Mouse (Mus musculus): Measurements from ENCODE around the gene Sipa1l1. TPM values are rescaled to one million over a fixed set of nuclear protein-coding genes. Genes with fewer than 3 reads are reported as not detected.

Gene Sipa1l1
- polyA plus RNA-seq, 1 experiment from 2014 or later, result 34.0 TPM

DNA sequence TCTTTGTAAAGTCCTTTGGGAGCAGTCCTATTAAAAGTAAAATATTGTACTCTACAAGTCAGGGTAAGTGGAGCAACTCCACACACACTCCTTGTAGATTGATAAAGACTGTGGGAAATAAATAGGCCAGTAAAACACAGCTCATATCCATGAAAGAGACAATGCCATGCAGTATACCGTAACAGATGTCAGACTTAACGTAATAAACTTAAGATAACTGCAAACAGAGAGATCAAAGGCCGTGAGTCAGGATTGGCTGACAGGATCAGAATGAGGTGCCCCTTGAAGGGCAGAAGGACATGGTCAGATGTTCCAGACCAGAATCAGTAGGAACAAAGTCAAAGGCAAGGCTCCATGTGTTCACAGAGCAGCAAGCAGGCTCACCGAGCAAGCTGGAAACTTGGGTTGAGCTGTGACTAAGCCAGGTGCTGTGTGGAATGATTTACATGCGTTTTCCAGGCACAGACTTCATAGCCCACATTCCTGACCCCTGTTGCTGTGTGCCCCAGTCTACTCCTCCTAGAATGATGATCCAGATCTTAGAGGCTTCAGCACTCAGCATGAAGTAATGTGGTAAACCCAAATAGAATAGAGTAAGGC lies 196.3 kb downstream of the Sipa1l1 start:
- peaks cover 19% of the 10 kb centered on the region; the same call in 1 of the 2 replicates for H3K36me3 ChIP-seq (replicated peaks)
- H3K4me1 ChIP-seq, result 0 out of 2 replicates have a peak, but pooled peaks cover 4% of the 10 kb centered on the region
- WGBS, result 82% methylated on average over 5 of the region's 5 CpGs
- no peaks in the 10 kb centered on the region for H3K9me3 ChIP-seq
- no peak for DNase-seq (ENCODE audit: low spot score)
- no peak overlapping the region for H3K27ac ChIP-seq (replicated peaks)
- H3K4me3 ChIP-seq, result no peak overlapping the region
- no peaks in the 10 kb centered on the region for H3K27me3 ChIP-seq (replicated peaks; ENCODE audit: low read depth, poor library complexity, severe bottlenecking)

- 0 out of 2 replicates have a peak, but pooled peaks cover 6% of the 10 kb centered on the region for H3K4me1 ChIP-seq
- 94% methylated on average over 6 of the region's 6 CpGs for WGBS
These were observed 197.6 kb downstream of the Sipa1l1 start for GRCm38 (mm10) chr12:82366754-82367153.

GRCm38 (mm10) chr12:82367345-82367744 lies 198.2 kb downstream of the Sipa1l1 start:
- peaks cover 15% of the 10 kb centered on the region; the same call in 1 of the 2 replicates for H3K36me3 ChIP-seq (replicated peaks)
- no peak overlapping the region for H3K4me3 ChIP-seq
- 0 out of 2 replicates have a peak, but pooled peaks cover 6% of the 10 kb centered on the region for H3K4me1 ChIP-seq
- no peaks in the 10 kb centered on the region for H3K27me3 ChIP-seq (replicated peaks; ENCODE audit: low read depth, poor library complexity, severe bottlenecking)
- WGBS, result 96% methylated on average over 2 of the region's 2 CpGs
- no peaks in the 10 kb centered on the region for H3K9me3 ChIP-seq
- DNase-seq (ENCODE audit: low spot score), result no peak
- no peak overlapping the region for H3K27ac ChIP-seq (replicated peaks)

More at GRCm38 (mm10) chr12:82366754-82367153, 197.6 kb downstream of the Sipa1l1 start:
- Histone ChIP-seq H3K9me3 (no peaks in the 10 kb centered on the region), H3K27me3 (replicated peaks; ENCODE audit: low read depth, poor library complexity, severe bottlenecking) (no peaks in the 10 kb centered on the region), H3K27ac (replicated peaks) (no peak overlapping the region), H3K4me3 (no peak overlapping the region), H3K36me3 (replicated peaks) (peaks cover 13% of the 10 kb centered on the region; the same call in 1 of the 2 replicates)
- no peak for DNase-seq (ENCODE audit: low spot score)

GRCm38 (mm10) chr12:82367986-82368385 lies 198.9 kb downstream of the Sipa1l1 start:
- no peaks in the 10 kb centered on the region for H3K27me3 ChIP-seq (replicated peaks; ENCODE audit: low read depth, poor library complexity, severe bottlenecking)
- H3K4me1 ChIP-seq, result 0 out of 2 replicates have a peak, but pooled peaks cover 6% of the 10 kb centered on the region
- 91% methylated on average over 3 of the region's 3 CpGs for WGBS
- H3K9me3 ChIP-seq, result no peaks in the 10 kb centered on the region
- no peak for DNase-seq (ENCODE audit: low spot score)
- H3K4me3 ChIP-seq, result no peak overlapping the region
- H3K36me3 ChIP-seq (replicated peaks), result peaks cover 11% of the 10 kb centered on the region; the same call in 1 of the 2 replicates
- H3K27ac ChIP-seq (replicated peaks), result no peak overlapping the region

DNA sequence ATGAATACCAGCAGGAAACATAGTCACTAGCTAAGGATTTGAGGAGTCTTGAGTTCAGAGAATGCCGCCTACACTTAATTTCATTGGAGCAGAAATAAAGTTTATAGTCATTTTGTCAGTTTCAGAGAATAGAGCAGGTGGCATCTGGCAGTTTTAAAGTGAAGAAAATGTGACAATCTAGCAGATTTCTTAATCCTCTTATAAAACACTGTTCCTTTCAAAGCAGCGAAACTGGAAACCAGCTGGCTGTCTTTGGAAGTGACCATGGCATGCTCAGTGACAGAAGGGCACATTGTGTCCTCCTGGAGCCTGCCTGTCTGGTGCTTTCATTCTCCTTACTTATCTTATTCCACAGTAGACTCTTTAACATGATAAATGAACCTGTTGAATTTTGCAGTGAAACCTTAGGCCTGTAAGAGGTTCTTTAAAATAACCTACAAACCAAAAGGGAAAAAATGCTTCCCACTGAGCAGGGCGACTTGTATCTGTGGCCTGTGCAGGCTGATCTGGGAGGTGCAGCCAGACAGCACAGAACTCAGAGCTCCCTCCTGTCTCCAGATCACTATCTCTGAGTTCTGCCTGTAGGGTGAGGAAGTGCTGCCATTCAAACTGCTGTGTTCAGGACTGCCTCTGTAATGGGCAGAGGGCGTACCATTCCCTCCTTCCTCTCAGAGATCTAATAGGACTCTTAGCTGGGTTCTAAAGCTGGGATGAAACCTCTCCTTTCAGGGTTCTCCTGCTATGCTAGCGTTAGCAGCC lies 200.5 kb downstream of the Sipa1l1 start:
- Histone ChIP-seq H3K27ac (replicated peaks) (no peak overlapping the region), H3K9me3 (no peaks in the 10 kb centered on the region), H3K36me3 (replicated peaks) (peaks cover 15% of the 10 kb centered on the region), H3K4me1 (0 out of 2 replicates have a peak, but pooled peaks cover 6% of the 10 kb centered on the region), H3K4me3 (no peak overlapping the region), H3K27me3 (replicated peaks; ENCODE audit: low read depth, poor library complexity, severe bottlenecking) (no peaks in the 10 kb centered on the region)
- 63% methylated on average over 5 of the region's 5 CpGs for WGBS
- DNase-seq (ENCODE audit: low spot score), result no peak

DNA sequence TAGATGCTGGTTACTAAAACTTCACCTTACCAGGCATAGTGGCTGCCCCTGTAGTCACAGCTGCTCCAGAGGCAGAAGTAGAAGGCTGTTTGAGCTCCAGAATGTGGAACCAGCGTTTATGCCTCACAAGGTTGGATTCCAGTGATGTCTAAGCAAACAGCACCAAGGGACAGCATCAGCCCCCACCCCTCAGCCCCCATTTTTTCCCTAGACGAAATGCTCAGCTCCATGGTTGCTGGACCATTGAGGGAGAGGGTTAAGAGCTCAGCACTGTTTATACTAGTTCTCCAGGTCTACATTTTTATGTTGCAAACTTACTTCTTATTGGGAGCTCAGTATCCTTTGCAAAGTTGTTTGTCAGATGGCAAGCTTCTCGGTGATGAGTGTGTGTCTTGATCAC lies 202.1 kb downstream of the Sipa1l1 start:
- 70% methylated on average over 3 of the region's 3 CpGs for WGBS
- Histone ChIP-seq H3K9me3 (no peaks in the 10 kb centered on the region), H3K4me1 (0 out of 2 replicates have a peak, but pooled peaks cover 2% of the 10 kb centered on the region), H3K36me3 (replicated peaks) (peaks cover 27% of the 10 kb centered on the region), H3K4me3 (no peak overlapping the region), H3K27me3 (replicated peaks; ENCODE audit: low read depth, poor library complexity, severe bottlenecking) (no peaks in the 10 kb centered on the region), H3K27ac (replicated peaks) (no peak overlapping the region)
- no peak for DNase-seq (ENCODE audit: low spot score)

GRCm38 (mm10) chr12:82374020-82374419 lies 204.9 kb downstream of the Sipa1l1 start:
- no peak overlapping the region for H3K4me3 ChIP-seq
- no peaks in the 10 kb centered on the region for H3K9me3 ChIP-seq
- H3K27me3 ChIP-seq (replicated peaks; ENCODE audit: low read depth, poor library complexity, severe bottlenecking), result no peaks in the 10 kb centered on the region
- 0 out of 2 replicates have a peak, but pooled peaks cover 2% of the 10 kb centered on the region for H3K4me1 ChIP-seq
- no peak overlapping the region for H3K27ac ChIP-seq (replicated peaks)
- DNase-seq (ENCODE audit: low spot score), result no peak
- H3K36me3 ChIP-seq (replicated peaks), result peaks cover 30% of the 10 kb centered on the region

- H3K4me1 ChIP-seq, result no peaks in the 10 kb centered on the region
- 82% methylated on average over 3 of the region's 3 CpGs for WGBS
- no peaks in the 10 kb centered on the region for H3K9me3 ChIP-seq
- H3K4me3 ChIP-seq, result no peak overlapping the region
- H3K36me3 ChIP-seq (replicated peaks), result peaks cover 43% of the 10 kb centered on the region
- no peak for DNase-seq (ENCODE audit: low spot score)
- no peaks in the 10 kb centered on the region for H3K27me3 ChIP-seq (replicated peaks; ENCODE audit: low read depth, poor library complexity, severe bottlenecking)
- H3K27ac ChIP-seq (replicated peaks), result no peak overlapping the region
These were observed 213.8 kb downstream of the Sipa1l1 start for GRCm38 (mm10) chr12:82382932-82383331.

DNA sequence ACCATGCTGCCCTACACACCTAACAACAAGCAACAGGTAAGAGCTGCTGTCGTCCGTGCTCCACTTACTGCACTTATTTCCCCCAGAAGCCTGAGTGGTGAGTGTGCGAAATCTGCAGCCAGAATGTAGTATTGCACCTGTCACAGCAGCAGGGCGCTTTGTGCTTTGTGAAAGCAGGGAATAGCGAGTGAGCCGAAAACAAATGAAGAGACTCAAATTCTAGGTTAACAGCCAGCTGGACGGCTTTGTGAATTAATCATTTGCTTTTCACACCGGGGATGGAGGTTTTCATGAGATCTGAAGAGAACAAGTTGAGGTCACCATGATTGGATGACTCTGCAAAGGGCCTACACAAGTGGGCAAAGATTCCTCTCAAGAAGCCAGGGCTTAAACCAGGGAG lies 215.6 kb downstream of the Sipa1l1 start:
- no peaks in the 10 kb centered on the region for H3K27me3 ChIP-seq (replicated peaks; ENCODE audit: low read depth, poor library complexity, severe bottlenecking)
- H3K36me3 ChIP-seq (replicated peaks), result peaks cover 52% of the 10 kb centered on the region
- no peaks in the 10 kb centered on the region for H3K4me1 ChIP-seq
- H3K4me3 ChIP-seq, result no peak overlapping the region
- H3K9me3 ChIP-seq, result no peaks in the 10 kb centered on the region
- DNase-seq (ENCODE audit: low spot score), result no peak
- H3K27ac ChIP-seq (replicated peaks), result no peak overlapping the region
- 88% methylated on average over 8 of the region's 8 CpGs for WGBS

DNA sequence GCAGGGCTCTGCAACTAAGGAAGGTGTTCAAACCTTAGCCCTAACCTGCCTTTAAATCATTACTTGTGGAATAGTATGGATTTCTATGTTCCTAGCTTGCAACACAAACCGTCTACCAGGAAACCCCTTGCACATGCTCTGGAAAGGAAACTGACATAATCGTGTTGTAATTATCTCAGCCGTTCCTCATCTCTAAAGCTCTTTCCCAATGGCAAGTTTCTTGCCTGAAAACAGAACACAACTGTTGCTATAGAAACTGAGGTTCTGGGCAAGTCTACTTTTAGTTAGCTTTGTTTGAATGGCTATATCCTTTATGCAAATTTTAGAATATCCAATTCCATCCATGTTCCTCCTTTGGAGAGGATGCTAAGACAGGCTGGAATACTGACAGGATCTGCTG lies 217.9 kb downstream of the Sipa1l1 start:
- DNase-seq (ENCODE audit: low spot score), result no peak
- no peak overlapping the region for H3K4me3 ChIP-seq
- H3K27me3 ChIP-seq (replicated peaks; ENCODE audit: low read depth, poor library complexity, severe bottlenecking), result no peaks in the 10 kb centered on the region
- H3K36me3 ChIP-seq (replicated peaks), result peaks cover 40% of the 10 kb centered on the region
- WGBS, result 86% methylated on average over 3 of the region's 3 CpGs
- no peaks in the 10 kb centered on the region for H3K9me3 ChIP-seq
- no peak overlapping the region for H3K27ac ChIP-seq (replicated peaks)
- no peaks in the 10 kb centered on the region for H3K4me1 ChIP-seq

DNA sequence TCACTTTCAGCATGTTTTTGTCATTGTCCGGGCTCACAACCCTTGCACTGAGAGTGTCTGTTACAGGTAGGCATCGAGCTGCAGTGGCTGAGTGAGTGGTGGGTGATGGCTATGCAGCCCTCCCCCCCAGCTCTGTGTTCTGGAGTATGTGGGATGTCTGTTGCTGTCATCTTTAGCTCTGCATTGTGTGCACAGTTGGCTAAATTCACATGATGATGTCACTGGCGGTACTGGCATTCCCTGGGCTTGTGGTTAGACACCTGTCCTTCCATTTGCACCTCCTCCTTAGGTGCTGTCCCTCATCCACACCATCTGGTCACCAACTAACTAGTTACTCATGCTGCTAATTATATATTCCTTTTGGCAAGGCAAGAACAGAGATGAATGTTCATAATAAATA lies 218.5 kb downstream of the Sipa1l1 start:
- no peak overlapping the region for H3K27ac ChIP-seq (replicated peaks)
- DNase-seq (ENCODE audit: low spot score), result no peak
- peaks cover 40% of the 10 kb centered on the region for H3K36me3 ChIP-seq (replicated peaks)
- no peak overlapping the region for H3K4me3 ChIP-seq
- WGBS, result 93% methylated on average over 3 of the region's 3 CpGs
- H3K27me3 ChIP-seq (replicated peaks; ENCODE audit: low read depth, poor library complexity, severe bottlenecking), result no peaks in the 10 kb centered on the region
- no peaks in the 10 kb centered on the region for H3K4me1 ChIP-seq
- no peaks in the 10 kb centered on the region for H3K9me3 ChIP-seq

- Histone ChIP-seq H3K27me3 (replicated peaks; ENCODE audit: low read depth, poor library complexity, severe bottlenecking) (no peaks in the 10 kb centered on the region), H3K36me3 (replicated peaks) (peaks cover 40% of the 10 kb centered on the region), H3K4me1 (0 out of 2 replicates have a peak, but pooled peaks cover 2% of the 10 kb centered on the region), H3K27ac (replicated peaks) (no peak overlapping the region), H3K4me3 (no peak overlapping the region), H3K9me3 (no peaks in the 10 kb centered on the region)
- no peak for DNase-seq (ENCODE audit: low spot score)
These were observed 219.0 kb downstream of the Sipa1l1 start for GRCm38 (mm10) chr12:82388144-82388543.
